Mouse (Mus musculus): ENCODE measurements around the gene H3f3b.

The H3f3b gene

GRCm38 (mm10) chr11:116027756-116028155 lies at the start of gene H3f3b:
H3f3b (minus strand) TSS chr11:116027962.
- no peak for DNase-seq

GRCm38 (mm10) chr11:116076836-116077235 lies 49.1 kb upstream of the H3f3b start:
- DNase-seq: peak; percentile 77 to 82

DNA sequence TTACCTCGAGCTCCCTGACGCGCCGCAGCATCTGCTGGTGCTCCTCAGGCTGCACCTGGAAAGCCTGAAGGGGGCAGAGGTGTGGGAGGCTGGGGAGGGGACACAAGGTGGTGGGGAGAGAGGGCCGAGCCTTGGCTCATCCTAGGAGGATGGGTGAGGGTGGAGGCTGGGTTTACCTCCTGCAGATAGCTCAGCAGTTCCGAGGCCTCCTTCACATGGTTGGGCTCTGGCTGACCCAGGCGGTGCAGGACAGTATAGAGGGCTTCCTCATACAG lies 48.4 kb upstream of the H3f3b start:
- DNase-seq: peak; percentile 19 to 57

GRCm38 (mm10) chr11:116075539-116076265 lies 47.9 kb upstream of the H3f3b start:
- peak; percentile 21 to 43 for DNase-seq

- no peak for DNase-seq
These were observed 46.8 kb upstream of the H3f3b start for GRCm38 (mm10) chr11:116074436-116074991.

GRCm38 (mm10) chr11:116072608-116073007 lies 44.8 kb upstream of the H3f3b start:
- DNase-seq: no peak

DNA sequence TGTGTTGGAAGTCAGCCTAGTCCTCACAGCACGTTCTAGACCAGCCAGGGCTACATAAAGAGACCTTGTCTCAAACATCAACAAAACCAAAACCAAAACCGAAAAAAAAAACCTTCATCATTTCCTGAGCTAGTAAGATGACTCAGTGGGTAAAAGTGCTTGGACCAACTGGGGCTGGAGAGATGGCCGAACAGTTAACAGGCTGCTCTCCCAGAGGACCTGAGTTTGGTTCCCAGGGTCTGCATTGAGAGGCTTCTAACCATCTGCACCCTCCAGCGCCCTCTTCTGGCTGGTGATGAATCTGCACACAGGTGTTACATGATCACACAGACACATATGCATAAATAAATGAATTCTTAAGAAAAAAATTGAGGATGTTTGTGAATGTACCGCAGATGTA lies 43.7 kb upstream of the H3f3b start:
- peak; percentile 45 to 47 for DNase-seq

DNA sequence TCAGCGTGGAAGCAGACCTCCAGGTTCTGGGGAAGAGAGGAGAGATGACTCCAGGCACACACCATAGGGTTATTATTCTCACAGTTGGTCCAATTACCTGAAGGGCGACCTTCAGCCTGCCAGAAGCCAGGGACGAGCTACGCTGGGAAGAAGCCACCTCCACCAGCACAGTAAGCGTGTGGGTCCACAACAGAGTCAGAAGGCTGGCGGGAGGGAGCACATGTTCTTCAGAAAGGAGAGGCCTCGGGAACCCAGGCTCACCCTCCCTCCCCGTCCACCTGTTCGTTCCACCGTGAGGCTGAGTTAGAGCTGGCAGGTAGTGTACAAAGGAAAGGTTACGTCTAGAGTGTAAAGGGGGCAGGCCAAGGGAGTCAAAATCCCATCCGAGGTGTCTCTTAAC lies 37.6 kb upstream of the H3f3b start:
- no peak for DNase-seq

DNA sequence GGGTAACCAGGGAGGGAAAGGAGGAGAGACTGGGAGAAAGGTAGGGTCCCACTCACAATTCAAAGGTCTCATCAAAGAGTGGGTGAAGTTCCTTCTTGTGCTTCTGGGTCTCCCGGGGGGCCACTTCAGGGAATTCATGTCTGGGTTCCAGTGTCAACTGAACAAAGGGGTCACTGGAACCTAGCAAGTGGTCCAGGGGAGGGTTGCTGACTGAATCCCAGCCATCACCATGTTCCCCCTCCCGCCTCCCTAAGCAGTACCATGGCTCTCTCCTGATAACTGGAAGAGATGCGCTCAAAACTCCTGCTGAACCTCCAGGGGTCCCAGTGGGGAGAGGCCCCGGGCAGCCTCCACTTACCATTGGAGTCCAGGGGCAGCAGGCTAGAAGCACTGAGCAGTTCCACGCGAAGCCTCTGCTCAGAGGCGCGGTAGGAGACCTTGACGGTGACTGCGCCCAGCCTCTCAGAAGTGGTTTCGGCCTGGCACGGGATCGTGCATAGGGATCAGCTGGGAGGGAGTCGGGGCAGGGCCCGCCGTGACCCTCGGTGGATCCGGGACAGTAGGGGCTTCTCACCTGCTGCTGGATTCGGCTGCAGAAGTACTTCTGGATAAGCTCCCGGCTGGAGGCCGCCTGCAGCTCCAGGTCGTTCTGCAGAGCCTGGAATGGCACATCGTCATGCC lies 36.6 kb upstream of the H3f3b start:
- DNase-seq: no peak

- no peak for DNase-seq
These were observed 35.8 kb upstream of the H3f3b start for GRCm38 (mm10) chr11:116063562-116063961.

GRCm38 (mm10) chr11:116062521-116062920 lies 34.8 kb upstream of the H3f3b start:
- DNase-seq: no peak

DNA sequence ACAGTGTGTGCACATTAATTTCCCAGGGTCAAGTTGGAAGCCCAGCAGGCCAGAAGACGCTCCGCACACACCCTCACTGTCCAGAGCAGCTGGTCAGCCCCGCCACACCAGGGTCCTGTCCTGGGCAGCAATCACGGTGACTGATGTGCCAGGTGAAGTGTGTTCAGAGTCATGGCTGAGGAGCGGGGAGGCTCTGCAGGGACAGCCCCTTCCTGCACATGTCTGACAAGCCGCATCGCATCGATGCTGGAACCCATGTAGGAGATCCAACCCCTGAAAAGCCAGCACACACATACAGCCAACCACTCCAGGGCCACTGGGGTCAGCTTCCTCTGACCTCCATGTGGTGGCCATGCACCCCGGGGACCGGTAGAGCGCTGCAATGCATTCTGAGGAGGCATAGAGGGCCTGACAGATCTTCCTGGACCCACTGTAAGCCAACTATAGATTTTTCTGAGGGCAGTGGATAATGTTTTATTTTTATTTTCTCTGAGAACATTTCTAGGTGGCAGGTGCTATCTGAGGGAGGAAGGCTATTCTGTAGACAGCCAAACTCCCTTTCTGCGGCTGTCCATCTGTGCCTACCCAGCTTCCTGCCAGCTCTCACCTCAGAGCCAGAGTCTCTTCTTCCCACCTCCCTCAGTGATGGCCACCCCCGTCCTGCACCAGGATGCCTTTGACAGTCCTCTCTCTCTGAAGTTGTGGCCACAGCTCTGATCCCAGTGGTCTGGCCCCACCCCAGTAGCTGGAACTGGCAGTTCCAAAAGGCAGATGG lies 34.1 kb upstream of the H3f3b start:
- no peak for DNase-seq

DNA sequence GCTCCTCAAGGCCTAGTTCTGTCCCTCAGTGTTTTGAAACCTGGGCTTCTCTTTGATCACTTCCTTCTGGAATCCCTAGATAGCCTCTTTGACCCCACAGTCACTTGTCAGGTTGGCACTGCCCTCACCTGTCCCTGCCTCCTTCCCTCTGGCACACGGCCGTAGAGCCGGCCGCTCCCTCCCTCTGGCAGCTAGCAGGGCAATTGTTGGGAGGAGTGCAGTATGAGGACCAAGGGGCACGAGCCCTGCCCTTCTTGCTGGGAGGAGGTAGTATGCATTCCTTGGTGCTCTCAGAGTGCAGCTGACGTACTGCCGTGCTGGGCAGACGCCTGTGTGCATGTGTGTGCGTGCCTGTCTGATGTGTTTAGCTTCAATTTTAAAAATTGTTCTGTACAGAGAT lies 32.8 kb upstream of the H3f3b start:
- no peak for DNase-seq

GRCm38 (mm10) chr11:116059691-116060025 lies 31.9 kb upstream of the H3f3b start:
- no peak for DNase-seq

DNA sequence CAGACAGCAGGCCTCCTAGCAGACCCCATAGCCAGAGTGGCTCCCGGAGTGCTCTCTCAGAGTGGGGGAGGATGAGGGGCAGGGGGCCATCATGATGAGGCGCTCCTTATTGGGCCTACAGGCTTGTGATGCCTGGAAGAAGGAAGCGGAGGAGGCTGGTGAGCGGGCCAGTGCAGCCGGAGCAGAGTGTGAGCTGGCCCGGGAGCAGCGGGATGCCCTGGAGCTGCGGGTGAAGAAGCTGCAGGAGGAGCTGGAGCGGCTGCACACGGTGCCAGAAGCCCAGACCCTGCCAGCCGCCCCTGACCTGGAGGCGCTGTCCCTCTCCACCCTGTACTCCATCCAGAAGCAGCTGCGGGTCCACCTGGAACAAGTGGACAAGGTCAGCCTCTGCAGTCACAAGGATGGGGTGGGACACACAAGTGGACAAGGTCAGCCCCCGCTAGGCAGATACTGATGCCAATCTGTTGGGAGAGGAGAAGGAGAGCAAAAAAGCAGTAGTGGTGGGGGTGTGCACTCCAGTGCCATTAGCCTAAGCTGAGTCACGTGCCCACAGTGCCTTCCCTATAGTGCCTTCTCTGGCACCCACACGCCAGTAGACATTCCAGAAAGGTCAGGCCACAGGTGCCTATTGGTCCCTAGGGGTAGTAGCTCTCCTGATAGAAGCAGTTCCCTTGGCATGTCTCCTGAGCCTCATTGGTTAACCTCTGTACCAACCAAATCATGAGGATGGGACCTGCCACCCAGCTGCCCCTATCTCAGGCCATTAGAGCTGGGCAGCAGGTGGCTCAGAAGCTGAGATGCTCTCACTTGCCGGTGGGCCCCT lies 31.3 kb upstream of the H3f3b start:
- no peak for DNase-seq

GRCm38 (mm10) chr11:116058022-116058614 lies 30.4 kb upstream of the H3f3b start:
- DNase-seq: no peak

GRCm38 (mm10) chr11:116057237-116057881 lies 29.6 kb upstream of the H3f3b start:
- DNase-seq: no peak

DNA sequence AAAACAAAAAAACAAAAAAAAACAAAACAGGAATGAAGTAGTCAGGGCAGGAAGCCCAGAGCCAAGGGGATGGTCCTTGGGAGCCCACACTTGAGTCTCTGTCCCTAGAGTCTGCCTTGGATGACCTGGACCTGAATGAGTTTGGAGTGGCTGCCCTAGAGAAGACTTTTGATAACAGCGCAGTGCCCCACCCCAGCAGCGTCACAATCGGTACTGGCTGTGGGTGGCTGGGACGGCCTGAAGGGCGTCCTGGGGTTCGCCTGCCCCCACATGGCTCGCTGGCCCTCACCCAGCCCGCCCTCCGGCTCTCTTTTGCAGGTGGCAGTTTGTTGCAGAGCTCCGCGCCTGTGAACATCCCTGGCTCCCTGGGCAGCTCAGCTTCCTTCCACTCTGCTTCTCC lies 28.1 kb upstream of the H3f3b start:
- no peak for DNase-seq

DNA sequence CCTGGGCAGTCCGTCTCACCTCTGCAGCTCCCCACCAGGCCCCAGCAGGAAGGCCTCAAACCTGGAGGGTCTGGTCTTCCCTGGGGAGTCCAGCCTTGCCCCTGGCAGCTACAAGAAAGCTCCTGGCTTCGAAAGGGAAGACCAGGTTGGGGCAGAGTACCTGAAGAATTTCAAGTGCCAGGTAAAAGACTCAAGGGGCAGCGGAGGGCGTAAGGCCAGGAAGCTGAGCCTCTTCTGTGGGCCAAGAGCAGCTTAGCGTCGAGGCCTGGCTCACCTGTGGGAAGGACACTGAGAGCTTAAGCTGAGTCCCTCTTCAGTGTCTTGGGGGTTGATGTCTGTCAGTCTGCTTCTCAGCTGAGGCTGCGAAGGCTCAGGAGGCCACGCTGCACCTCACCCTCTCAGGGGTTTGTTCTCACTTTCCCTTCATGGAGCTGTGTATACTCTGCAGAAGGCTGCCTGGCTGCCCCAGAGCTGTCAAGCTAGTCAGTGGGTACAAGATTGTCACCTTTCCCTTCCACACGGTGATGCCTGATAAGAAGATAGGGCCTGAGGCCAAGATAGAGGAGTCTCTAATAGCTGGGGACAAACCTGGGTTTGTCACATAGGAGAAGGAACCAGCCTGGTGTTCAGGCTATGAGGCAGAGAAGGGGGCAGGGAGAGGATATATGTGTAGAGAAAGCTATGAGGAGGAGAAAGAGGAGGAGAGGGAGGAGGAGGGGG lies 25.9 kb upstream of the H3f3b start:
- DNase-seq: no peak

GRCm38 (mm10) chr11:116050196-116050595 lies 22.4 kb upstream of the H3f3b start:
- no peak for DNase-seq

GRCm38 (mm10) chr11:116049610-116050009 lies 21.8 kb upstream of the H3f3b start:
- DNase-seq: no peak

Data from thymus, postnatal 36 days (tissue).